Mouse (Mus musculus) MEL (cell line): ENCODE measurements at regions not wholly inside any gene's neighbourhood (a gene's known extent, or its start where the extent isn't known, plus 50 kb on each side); places are given as distances from the start of the nearest gene placed in this dataset.

Experiments
- DNase-seq: peaks from one replicate; pipeline ENCODE4 v3.0.0; 2011; ENCODE audit warnings: low read depth, low spot score
- H3K27ac ChIP-seq: 2 replicates; pipeline ENCODE4 v1.5.1; 2012; ENCODE audit warnings: low read depth, mild to moderate bottlenecking, control low read depth, low read length, moderate library complexity; ENCODE audit not compliant: control insufficient read depth
- H3K27me3 ChIP-seq, 2 experiments: fragments of 150-350 bp in 1 of 2; sonication (generic) in 1 of 2; 2 replicates each; pipeline ENCODE4 v1.6.1; 2012; ENCODE audit warnings: low read length in 2 of 2, mild to moderate bottlenecking in 2 of 2, improper control_type of control experiment in 1 of 2, moderate library complexity in 1 of 2; ENCODE audit not compliant: insufficient read depth in 2 of 2, control insufficient read depth in 1 of 2
- H3K36me3 ChIP-seq, 2 experiments: 2 replicates each; pipeline ENCODE4 v1.6.1; 2012 to 2014; ENCODE audit warnings: low read length in 2 of 2, improper control_type of control experiment in 1 of 2, inconsistent platforms in 1 of 2, mild to moderate bottlenecking in 1 of 2; ENCODE audit not compliant: insufficient read depth in 2 of 2, control insufficient read depth in 1 of 2
- H3K4me1 ChIP-seq, 2 experiments: fragments of 150-350 bp in 1 of 2; sonication (generic) in 1 of 2; 2 replicates each; pipeline ENCODE4 v1.6.1; 2012; ENCODE audit warnings: low read length in 2 of 2, improper control_type of control experiment in 1 of 2, mild to moderate bottlenecking in 1 of 2; ENCODE audit not compliant: insufficient read depth in 2 of 2, control insufficient read depth in 1 of 2
- H3K4me3 ChIP-seq, 2 experiments: fragments of 150-350 bp in 1 of 2; sonication (generic) in 1 of 2; 2 replicates each; pipeline ENCODE4 v1.5.1; 2012; ENCODE audit warnings: low read depth in 2 of 2, low read length in 2 of 2, mild to moderate bottlenecking in 2 of 2, moderate library complexity in 2 of 2, control low read depth in 1 of 2, improper control_type of control experiment in 1 of 2; ENCODE audit not compliant: control insufficient read depth in 1 of 2, insufficient read depth in 1 of 2
- H3K79me2 ChIP-seq: 2 replicates; pipeline ENCODE4 v1.6.1; 2012; ENCODE audit warnings: mild to moderate bottlenecking, low read length, moderate library complexity; ENCODE audit not compliant: control insufficient read depth, poor library complexity, insufficient read depth
- H3K9ac ChIP-seq: 2 replicates; pipeline ENCODE4 v1.6.1; 2012; ENCODE audit warnings: low read depth, mild to moderate bottlenecking, control low read depth, low read length, moderate library complexity; ENCODE audit not compliant: control insufficient read depth, poor library complexity, severe bottlenecking
- H3K9me3 ChIP-seq: fragments of 150-350 bp; sonication (generic); replicated peaks from 2 replicates; pipeline ENCODE4 v1.6.1; 2012; ENCODE audit warnings: mild to moderate bottlenecking, low read length, improper control_type of control experiment, moderate library complexity; ENCODE audit not compliant: insufficient read depth
- CHD1 ChIP-seq: IDR thresholded peaks from 2 replicates; pipeline ENCODE4 v1.6.1; 2012; ENCODE audit warnings: low read depth, mild to moderate bottlenecking, inconsistent platforms, low read length, improper control_type of control experiment
- CTCF ChIP-seq, 3 experiments: IDR thresholded peaks in 2 of 3; conservative IDR thresholded peaks in 1 of 3; 2 replicates each; pipeline ENCODE4 v1.5.1; 2011 to 2012; ENCODE audit warnings: low read length in 3 of 3, low read depth in 2 of 3, mild to moderate bottlenecking in 2 of 3, improper control_type of control experiment in 1 of 3, inconsistent platforms in 1 of 3, mixed read lengths in 1 of 3, moderate library complexity in 1 of 3; ENCODE audit not compliant: control insufficient read depth in 1 of 3, insufficient read depth in 1 of 3, poor library complexity in 1 of 3, severe bottlenecking in 1 of 3
- E2F4 ChIP-seq: IDR thresholded peaks from 2 replicates; pipeline ENCODE4 v1.6.1; 2011; ENCODE audit warnings: low read depth, low read length, improper control_type of control experiment, borderline replicate concordance
- ELF1 ChIP-seq: IDR thresholded peaks from 2 replicates; pipeline ENCODE4 v1.6.1; 2014; ENCODE audit warnings: low read depth, mild to moderate bottlenecking, inconsistent platforms, low read length, improper control_type of control experiment, moderate library complexity
- EP300 ChIP-seq, 2 experiments: IDR thresholded peaks; 2 replicates each; pipeline ENCODE4 v1.6.1; 2011; ENCODE audit warnings: improper control_type of control experiment in 2 of 2, low read length in 2 of 2, low read depth in 1 of 2, mild to moderate bottlenecking in 1 of 2
- ETS1 ChIP-seq: IDR thresholded peaks from 2 replicates; pipeline ENCODE4 v1.6.1; 2012; ENCODE audit warnings: low read depth, mild to moderate bottlenecking, inconsistent platforms, low read length, improper control_type of control experiment, moderate library complexity
- HCFC1 ChIP-seq: IDR thresholded peaks from 2 replicates; pipeline ENCODE4 v1.6.1; 2012; ENCODE audit warnings: low read depth, mild to moderate bottlenecking, inconsistent platforms, low read length, improper control_type of control experiment, moderate library complexity
- MAFK ChIP-seq: IDR thresholded peaks from 2 replicates; pipeline ENCODE4 v1.6.1; 2011; ENCODE audit warnings: low read depth, mild to moderate bottlenecking, low read length, improper control_type of control experiment, borderline replicate concordance
- MXI1 ChIP-seq: IDR thresholded peaks from 2 replicates; pipeline ENCODE4 v1.6.1; 2011; ENCODE audit warnings: mild to moderate bottlenecking, low read depth, low read length, improper control_type of control experiment
- MYC ChIP-seq: IDR thresholded peaks from 2 replicates; pipeline ENCODE4 v1.6.1; 2011; ENCODE audit warnings: low read depth, mild to moderate bottlenecking, low read length, improper control_type of control experiment, moderate library complexity
- NRF1 ChIP-seq: IDR thresholded peaks from 2 replicates; pipeline ENCODE4 v1.6.1; 2014; ENCODE audit warnings: low read depth, mild to moderate bottlenecking, inconsistent platforms, low read length, improper control_type of control experiment, moderate library complexity; ENCODE audit not compliant: poor library complexity, insufficient read depth, severe bottlenecking
- POLR2A ChIP-seq, 2 experiments: IDR thresholded peaks; 2 replicates each; pipeline ENCODE4 v1.6.1; 2011 to 2012; ENCODE audit warnings: low read length in 2 of 2, mild to moderate bottlenecking in 2 of 2, control low read depth in 1 of 2, improper control_type of control experiment in 1 of 2, low read depth in 1 of 2, moderate library complexity in 1 of 2; ENCODE audit not compliant: control insufficient read depth in 1 of 2, insufficient read depth in 1 of 2, poor library complexity in 1 of 2
- POLR2AphosphoS2 ChIP-seq: IDR thresholded peaks from 2 replicates; pipeline ENCODE4 v1.6.1; 2011; ENCODE audit warnings: low read length, improper control_type of control experiment
- POLR2AphosphoS5 ChIP-seq: IDR thresholded peaks from 2 replicates; pipeline ENCODE4 v1.6.1; 2012; ENCODE audit warnings: low read depth, borderline replicate concordance, mild to moderate bottlenecking, inconsistent platforms, low read length, moderate library complexity, mixed read lengths
- RAD21 ChIP-seq: IDR thresholded peaks from 2 replicates; pipeline ENCODE4 v1.6.1; 2011; ENCODE audit warnings: mild to moderate bottlenecking, low read depth, low read length, improper control_type of control experiment
- SMC3 ChIP-seq: IDR thresholded peaks from 2 replicates; pipeline ENCODE4 v1.6.1; 2011; ENCODE audit warnings: low read depth, low read length, improper control_type of control experiment
- TAL1 ChIP-seq: IDR thresholded peaks from 2 replicates; pipeline ENCODE4 v1.6.1; 2012; ENCODE audit warnings: mild to moderate bottlenecking, inconsistent platforms, low read length, moderate library complexity, mixed read lengths
- TCF12 ChIP-seq: IDR thresholded peaks from 2 replicates; pipeline ENCODE4 v1.6.1; 2014; ENCODE audit warnings: low read depth, mild to moderate bottlenecking, inconsistent platforms, low read length, improper control_type of control experiment, moderate library complexity
- UBTF ChIP-seq: IDR thresholded peaks from 2 replicates; pipeline ENCODE4 v1.6.1; 2012; ENCODE audit warnings: low read depth, mild to moderate bottlenecking, inconsistent platforms, low read length, improper control_type of control experiment, moderate library complexity, borderline replicate concordance; ENCODE audit not compliant: insufficient read depth
- USF2 ChIP-seq, 2 experiments: IDR thresholded peaks; 2 replicates each; pipeline ENCODE4 v1.6.1; 2011 to 2012; ENCODE audit warnings: improper control_type of control experiment in 2 of 2, low read length in 2 of 2, borderline replicate concordance in 1 of 2, inconsistent platforms in 1 of 2, low read depth in 1 of 2, mild to moderate bottlenecking in 1 of 2; ENCODE audit not compliant: insufficient read depth in 1 of 2
- ZC3H11A ChIP-seq: IDR thresholded peaks from 2 replicates; pipeline ENCODE4 v1.6.1; 2012; ENCODE audit warnings: low read depth, mild to moderate bottlenecking, inconsistent platforms, low read length, improper control_type of control experiment
- ZKSCAN1 ChIP-seq: IDR thresholded peaks from 2 replicates; pipeline ENCODE4 v1.6.1; 2012; ENCODE audit warnings: low read depth, mild to moderate bottlenecking, inconsistent platforms, low read length, improper control_type of control experiment, moderate library complexity
- ZNF384 ChIP-seq: IDR thresholded peaks from 2 replicates; pipeline ENCODE4 v1.6.1; 2012; ENCODE audit warnings: low read depth, mild to moderate bottlenecking, inconsistent platforms, low read length, improper control_type of control experiment

- no peak for TF ChIP-seq CHD1
These were observed 139.0 kb downstream of the Chic2 start (continued) for GRCm38 (mm10) chr5:74905504-74906061.

GRCm38 (mm10) chr5:74904927-74905503 is 139.6 kb downstream of the Chic2 start:
- no peaks in the 10 kb centered on the region for H3K4me1 ChIP-seq
- no peaks in the 10 kb centered on the region for H3K36me3 ChIP-seq
- no peak for DNase-seq
- H3K27ac ChIP-seq, result no peak overlapping the region
- no peaks in the 10 kb centered on the region for H3K79me2 ChIP-seq
- no peaks in the 10 kb centered on the region for H3K9me3 ChIP-seq
- no peak overlapping the region for H3K4me3 ChIP-seq
- TF ChIP-seq POLR2A (IDR thresholded peaks at IDR 0.05; ENCODE audit: control insufficient read depth in 1 of 2, insufficient read depth in 1 of 2, low read depth in 1 of 2, low read length in 2 of 2, poor library complexity in 1 of 2), result no peak
- TF ChIP-seq POLR2AphosphoS5, result no peak
- TF ChIP-seq ELF1, result no peak
- no peak for TF ChIP-seq ETS1
- no peak for TF ChIP-seq MAFK
- no peak for TF ChIP-seq TCF12
- peaks cover 0 to 1% of the 10 kb centered on the region in 2 experiments; a peak in 3 of 4 replicates for H3K27me3 ChIP-seq
- H3K9ac ChIP-seq, result no peak overlapping the region

DNA sequence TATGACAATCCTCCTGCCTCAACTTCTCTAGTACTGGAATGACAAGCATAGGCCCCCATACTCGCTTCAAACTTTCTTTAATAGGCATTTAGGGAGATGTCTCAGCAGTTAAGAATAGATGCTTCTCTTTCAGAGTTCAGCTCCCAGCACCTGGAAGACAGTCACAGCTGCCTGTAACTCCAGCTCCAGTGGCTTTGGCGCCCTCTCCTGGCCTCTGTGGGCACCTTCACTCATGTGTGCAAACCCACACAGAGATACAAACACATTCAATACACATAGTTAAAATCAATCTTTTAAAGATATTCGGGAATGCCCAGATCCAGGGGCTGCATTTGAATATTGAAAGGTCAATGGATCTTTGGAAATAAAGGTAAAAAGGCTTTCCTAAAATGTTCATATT is 140.2 kb downstream of the Chic2 start:
- DNase-seq, result peak; percentile 34
- peak; percentile 65 for TF ChIP-seq SMC3
- TF ChIP-seq ZC3H11A, result 0 out of 2 replicates have a peak, but pooled peaks have one; percentile 46
- no peak for TF ChIP-seq ELF1
- no peak for TF ChIP-seq TAL1
- peak; percentile 53 to 75 (median 64) for TF ChIP-seq CTCF (IDR thresholded peaks at IDR 0.05 in 2 of 3, conservative IDR thresholded peaks at IDR 0.05 in 1 of 3; ENCODE audit: control insufficient read depth in 1 of 3, insufficient read depth in 1 of 3, low read depth in 2 of 3, low read length in 3 of 3, poor library complexity in 1 of 3, severe bottlenecking in 1 of 3)
- no peak for TF ChIP-seq POLR2AphosphoS2
- no peak for TF ChIP-seq ZKSCAN1
- no peak for TF ChIP-seq EP300 (IDR thresholded peaks at IDR 0.05; ENCODE audit: low read depth in 1 of 2, low read length in 2 of 2)
- TF ChIP-seq MXI1, result no peak
- TF ChIP-seq ETS1, result no peak
- no peak for TF ChIP-seq MYC
- TF ChIP-seq ZNF384, result no peak
- no peak for TF ChIP-seq NRF1
- TF ChIP-seq RAD21, result peak; percentile 67
- TF ChIP-seq POLR2AphosphoS5, result no peak
- TF ChIP-seq E2F4, result no peak
- TF ChIP-seq UBTF, result no peak
- TF ChIP-seq USF2 (IDR thresholded peaks at IDR 0.05; ENCODE audit: borderline replicate concordance in 1 of 2, insufficient read depth in 1 of 2, low read depth in 1 of 2, low read length in 2 of 2), result no peak
- TF ChIP-seq HCFC1, result no peak

More for the DNA sequence above, 140.2 kb downstream of the Chic2 start:
- H3K9ac ChIP-seq, result no peak overlapping the region
- no peaks in the 10 kb centered on the region for H3K36me3 ChIP-seq
- H3K4me3 ChIP-seq, result no peak overlapping the region
- no peaks in the 10 kb centered on the region for H3K9me3 ChIP-seq
- H3K27me3 ChIP-seq, result peaks cover 0 to 1% of the 10 kb centered on the region in 2 experiments; a peak in 3 of 4 replicates
- H3K27ac ChIP-seq, result no peak overlapping the region
- H3K4me1 ChIP-seq, result no peaks in the 10 kb centered on the region
- H3K79me2 ChIP-seq, result no peaks in the 10 kb centered on the region
